Mouse (Mus musculus) CH12F3 (cell line): ENCODE data around the gene Runx2.

Experiments used
- in situ Hi-C: fragments of 300-500 bp; cut with MboI; formaldehyde crosslinking; loops from 2 replicates; pipeline ENCODE4 v1.14.3; 2020; ENCODE audit warnings: low sequenced_read_pairs

Gene Runx2

DNA sequence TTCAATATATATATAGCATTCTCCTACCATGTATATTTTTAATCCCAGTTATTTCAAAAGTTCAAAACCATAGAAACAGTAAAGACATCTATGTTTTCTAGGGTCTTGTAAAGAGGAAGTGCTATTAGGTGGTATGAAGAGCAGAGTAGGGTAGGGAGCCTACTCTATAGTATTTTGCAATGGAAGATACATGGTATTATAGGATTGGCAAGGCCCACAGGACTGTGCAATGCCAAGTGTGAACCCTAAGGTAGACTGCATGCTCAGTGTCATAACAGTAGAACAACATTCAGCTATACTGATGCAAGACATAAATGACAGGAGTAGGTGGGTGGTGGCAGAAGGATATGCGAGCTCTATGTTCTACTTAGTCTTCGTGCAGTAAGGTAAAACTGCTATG is 181.7 kb downstream of the Runx2 start:
- in situ Hi-C loops: no loop called here

DNA sequence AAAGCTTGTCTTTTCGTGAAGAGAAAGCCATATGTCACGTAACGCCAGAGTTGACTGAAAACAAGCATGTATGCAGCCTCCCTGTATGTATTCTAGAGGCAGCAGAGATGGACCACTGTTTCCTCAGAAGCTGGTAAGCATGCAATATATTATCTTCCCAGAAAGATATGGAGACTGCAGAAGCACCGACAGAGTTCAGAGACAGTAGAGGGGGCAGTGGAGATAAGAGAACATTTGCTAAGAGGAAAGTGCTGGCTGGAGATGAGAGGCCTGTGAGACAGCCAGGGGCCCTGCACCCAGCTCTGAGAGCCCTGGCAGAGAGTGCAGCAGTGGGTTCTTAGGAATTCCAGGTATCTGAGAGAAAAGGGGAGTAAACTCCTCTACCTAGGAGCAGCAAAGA is 182.3 kb downstream of the Runx2 start:
- in situ Hi-C loops: no loop called here

DNA sequence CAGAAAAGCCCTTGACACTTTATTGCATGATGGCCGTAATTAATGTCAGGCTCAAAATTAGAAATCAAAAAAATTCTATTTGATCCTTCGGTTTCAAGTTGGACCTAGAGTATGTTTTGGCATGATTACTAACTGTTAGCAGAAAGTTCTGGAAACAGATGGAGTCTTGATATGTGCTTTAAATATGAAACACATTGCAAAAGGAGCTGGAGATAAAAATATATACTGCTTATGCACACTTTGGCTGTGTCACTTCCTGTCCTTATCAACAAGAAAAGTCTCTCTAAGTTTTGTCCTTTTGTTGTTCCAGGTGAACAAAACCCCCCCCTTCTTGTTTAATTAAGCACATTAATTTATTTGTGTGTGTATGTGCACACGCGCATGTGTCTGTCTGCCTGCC is 183.0 kb downstream of the Runx2 start:
- in situ Hi-C loops: no loop called here

DNA sequence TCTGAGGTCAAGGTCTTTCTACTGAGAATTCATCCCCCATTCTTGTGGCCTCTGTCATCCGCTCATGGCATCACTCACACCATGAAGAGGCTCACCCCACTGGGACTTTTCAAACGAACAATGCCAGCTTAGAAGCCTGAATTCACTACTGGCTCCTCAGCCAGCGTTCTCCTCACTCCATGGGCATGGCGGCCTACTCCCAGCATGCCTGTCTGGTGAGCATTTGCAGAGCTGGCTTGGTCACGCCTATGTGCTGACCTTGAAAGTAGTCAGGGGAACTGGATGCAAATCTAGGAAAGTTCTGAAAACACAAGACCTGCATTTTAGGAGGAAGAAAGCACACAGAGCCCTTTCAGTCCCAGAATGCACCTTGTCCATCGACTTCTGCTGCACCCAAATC is 187.3 kb downstream of the Runx2 start:
- in situ Hi-C loops: no loop called here

DNA sequence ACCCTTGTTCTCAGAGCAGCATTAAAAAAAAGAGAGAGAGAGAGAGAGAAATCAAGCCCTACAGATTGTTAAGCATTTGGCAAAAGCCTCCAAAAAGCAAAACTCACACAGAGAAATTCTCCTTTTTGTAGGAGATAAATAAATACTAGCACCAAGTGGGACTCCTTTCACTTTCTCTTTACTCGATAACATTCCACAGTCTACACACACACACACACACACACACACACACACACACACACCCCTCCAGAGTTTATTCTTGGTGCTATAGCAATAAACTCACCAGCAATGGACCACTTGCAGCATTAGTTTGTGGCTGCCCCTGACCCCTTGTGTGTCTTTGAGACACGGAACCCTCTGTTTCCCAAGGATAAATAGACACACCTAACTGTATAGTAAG is 190.9 kb downstream of the Runx2 start:
- in situ Hi-C loops: no loop called here

DNA sequence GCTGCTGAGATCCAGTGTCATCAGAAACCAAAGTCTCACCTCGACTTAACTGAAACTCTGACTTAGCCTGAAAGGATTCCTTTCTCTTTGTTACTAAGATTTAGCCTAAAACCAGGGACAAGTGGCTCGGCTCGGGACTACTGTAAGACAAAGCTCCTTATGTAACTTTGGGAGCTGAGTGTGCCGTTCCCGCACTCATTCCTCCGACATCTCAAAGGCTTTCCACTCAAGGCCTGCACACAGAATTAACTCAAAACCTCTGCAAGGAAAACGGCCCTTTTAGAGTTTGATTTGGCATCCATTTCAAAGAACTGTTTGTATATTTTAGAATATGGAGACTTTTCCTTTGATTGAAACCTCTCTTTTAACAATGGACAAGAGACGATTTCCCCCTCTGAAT is 191.3 kb downstream of the Runx2 start:
- in situ Hi-C loops: no loop called here

DNA sequence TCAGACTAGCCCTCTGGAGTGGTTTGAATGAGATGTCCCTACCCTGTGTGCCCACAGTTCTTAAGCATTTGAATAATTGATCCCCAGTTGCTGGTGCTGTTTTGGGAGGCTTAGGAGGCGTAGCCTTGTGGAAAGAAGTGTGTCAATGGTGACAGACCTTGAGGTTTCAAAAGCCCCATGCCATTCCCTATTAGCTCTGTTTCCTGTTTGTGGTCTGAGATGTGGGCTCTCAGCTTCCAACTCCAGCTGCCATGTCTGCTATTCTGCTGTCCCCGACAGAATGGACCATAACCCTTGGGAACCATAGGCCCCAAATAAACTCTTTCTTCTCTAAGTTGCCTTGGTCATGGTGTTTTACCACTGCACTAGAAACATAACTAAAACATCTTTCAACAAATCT is 194.1 kb downstream of the Runx2 start:
- in situ Hi-C loops: no loop called here

DNA sequence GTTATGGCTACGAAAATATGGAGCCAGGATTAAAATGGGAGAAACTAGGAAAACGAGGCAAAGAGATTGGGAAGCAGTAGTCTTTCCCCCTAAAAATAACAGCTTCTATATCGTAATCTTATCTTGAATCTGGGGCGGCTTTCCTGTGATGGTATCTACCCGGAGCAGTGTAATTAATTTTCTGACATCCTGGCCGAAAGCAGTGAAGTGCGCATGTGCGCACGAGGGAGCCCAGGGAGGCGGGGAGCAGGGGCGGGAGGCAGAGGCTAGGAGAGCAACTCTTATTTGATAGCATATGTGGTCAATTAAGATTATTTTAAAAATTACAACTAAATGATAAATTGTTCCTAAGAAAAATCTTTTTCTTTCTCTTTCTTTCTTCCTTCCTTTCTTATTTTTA is 195.9 kb downstream of the Runx2 start:
- in situ Hi-C loops: no loop called here

DNA sequence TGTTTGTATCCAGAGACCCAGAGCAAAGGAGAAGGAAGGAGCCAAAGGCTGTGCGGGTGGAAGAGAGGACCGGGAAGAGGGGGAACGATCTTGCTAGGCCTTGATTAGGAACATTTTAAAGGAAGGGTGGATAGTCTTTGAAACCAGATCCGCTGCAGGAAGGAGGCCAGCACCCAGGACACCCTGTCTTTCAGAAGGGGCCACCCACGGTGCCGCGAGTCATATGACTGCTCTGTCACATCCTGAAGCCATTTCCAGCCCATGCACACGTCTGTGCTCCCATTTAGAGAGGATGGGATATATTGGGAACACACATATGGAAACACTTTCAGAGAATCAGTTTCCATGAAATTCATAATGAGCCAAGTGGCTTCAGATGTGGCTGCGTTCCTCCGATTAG is 196.4 kb downstream of the Runx2 start:
- in situ Hi-C loops: no loop called here

DNA sequence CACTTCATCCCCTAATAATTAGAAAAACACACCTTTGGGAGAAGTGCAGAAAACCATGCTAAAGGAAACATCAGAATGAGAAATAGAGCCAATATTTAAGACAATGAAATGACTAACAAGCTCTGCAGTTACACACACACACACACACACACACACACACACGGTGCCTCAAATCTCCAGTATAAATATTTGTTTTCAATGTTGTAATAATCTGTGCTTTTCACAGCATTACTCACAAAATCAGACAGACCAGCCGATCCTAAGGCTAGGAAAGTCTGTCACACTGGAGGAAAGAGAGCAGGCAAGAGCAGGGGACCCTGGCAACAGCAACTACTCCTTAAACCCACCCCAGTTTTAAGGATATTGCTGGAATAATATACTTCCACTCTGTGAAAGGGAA is 196.9 kb downstream of the Runx2 start:
- in situ Hi-C loops: no loop called here

DNA sequence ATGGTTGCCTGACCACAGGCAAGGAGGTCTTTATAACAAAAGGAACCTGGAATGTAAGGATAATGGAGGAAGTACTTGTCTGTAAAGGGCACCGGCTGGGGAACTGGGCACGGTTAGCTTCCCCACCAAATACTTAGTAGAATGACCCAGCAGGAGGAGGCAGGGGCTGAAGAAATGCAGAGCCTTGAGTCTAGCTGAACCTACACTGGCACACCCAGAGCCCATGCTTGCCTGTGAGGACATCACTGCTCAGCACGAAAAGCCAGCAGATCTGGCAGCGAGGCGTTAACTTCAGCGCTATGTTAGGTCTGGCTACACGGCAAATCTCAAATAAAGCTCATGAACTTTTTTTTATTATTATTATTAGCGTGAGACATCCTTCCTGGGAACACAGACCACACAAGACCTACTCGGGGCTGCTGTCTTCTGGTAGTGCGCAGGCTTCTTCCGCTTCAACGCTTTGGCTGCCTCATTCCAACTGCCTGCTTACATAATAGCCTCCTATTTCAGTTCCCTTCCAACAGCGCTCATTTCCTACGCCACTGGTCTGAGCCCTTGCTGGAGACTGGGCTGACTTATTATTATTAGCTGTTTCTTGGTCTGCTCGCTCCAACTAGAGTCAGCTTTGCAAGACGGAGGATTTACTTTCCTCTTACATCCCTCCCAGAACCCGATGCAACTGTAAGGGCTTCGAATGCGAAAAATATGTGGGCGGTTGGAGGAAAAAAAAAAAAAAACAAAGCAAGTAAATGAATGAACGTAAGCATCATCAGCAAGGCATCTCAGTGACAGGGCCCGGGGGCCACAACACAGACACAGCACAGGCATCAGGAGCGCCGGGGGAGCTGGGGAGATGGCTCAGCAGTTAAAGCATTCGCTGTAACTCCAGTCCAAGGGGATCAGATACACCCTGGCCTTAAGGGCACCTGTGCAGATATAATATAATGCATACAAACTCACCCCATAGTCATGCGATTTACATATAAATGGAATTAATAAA is 200.6 kb downstream of the Runx2 start:
- in situ Hi-C loops: no loop called here

DNA sequence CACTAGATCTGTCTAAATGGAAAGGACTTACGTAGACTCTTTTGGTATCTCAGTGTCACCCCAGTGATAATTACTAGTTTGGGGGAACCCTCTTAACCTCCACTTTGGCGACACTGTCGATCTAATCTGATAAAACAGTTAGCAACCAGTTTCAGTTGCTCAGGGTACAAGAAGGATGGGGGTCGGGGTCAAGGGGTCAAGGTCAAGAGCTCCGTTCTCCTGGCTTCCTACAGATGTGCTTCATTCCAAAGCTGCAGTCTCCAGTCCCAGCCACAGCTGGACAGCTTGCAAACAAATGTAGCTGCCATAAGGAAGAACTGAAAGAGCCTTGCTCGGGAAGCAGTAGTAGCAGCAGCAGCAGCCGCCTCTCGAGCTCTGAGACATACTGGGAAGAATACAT is 202.0 kb downstream of the Runx2 start:
- in situ Hi-C loops: no loop called here

DNA sequence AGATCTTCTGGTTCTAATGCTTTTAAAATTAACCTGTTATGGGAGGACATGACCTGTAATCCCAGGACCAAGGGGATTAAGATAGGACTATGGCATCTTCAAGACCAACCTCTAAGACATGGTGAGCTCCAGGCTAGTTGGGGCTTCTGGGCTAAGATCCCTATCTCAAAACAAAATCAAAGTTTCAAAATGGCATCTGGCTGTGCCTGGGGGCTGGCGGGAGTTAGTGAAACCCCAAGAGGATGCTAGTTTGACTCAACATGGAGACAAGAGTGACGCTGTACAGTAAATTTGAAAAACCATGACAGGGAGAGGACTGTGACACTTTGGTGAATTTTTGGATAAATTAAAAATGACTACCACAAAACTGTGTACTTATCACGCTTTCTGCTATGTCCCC is 202.6 kb downstream of the Runx2 start:
- in situ Hi-C loops: no loop called here

DNA sequence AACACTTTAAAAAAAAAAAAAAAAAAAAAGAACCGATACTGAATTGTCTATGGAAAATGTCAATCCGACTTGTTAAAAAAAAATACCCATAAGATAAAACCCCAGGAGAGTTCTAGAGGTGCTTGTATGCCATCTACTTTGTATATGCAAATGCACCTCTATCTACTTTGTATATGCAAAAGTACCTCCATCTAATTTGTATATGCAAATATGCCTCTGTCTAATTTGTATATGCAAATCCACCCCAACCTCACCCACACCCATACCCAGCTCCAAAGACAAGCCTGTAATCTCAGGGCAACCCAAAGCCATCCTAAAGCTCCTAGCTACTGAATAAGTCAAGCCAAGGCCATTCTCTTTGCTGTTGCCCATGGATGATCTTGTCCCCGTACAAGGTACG is 203.1 kb downstream of the Runx2 start:
- in situ Hi-C loops: no loop called here

DNA sequence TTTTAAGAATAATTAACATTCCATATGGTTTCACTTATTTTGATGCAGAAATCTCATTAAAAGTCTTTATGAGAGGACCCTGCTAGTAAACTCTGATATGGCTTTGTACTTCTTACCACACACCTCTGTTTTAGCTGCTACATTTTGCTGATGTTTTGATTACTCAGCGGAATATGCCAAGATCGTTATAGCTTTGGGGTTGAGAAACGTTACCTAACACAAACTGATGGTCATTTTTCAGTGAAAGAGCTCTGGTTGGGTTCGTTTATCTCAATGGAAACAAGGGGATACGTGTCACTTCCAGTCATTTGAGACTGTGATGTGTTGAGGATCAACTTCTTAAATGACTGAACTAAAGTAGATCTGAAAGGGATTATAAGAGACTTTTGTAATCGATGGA is 203.8 kb downstream of the Runx2 start:
- in situ Hi-C loops: no loop called here

DNA sequence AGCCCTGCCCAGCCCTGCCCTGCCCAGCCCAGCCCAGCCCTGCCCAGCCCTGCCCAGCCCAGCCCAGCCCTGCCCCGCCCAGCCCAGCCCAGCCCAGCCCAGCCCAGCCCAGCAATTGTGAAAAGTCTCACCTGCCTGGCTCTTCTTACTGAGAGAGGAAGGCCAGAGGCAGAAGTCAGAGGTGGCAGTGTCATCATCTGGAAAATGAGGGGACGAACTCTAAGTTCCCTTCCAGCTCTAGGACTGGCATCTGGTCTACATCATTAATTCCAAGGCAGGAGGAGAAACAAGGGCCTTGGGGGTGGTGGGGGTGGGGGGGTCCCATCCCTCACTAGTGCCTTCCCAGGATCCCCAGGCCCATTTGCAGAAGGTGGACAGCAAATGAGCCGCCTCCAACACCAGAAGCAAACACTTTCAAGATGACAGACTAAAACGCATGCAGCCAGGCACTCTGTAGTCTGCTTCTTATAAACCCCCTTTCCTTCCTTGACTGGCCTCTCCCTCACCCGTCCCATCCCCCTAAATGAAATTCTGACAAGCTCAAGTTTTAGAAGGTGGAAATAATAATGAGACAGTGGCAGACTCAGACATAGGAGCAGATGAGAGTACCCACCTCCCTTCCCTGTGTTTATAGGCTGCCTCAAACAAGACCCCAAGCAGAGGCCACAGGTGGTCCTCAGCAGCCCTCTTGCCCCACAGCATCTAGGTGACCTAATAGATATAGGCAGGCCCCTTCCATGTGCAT is 204.5 kb downstream of the Runx2 start:
- in situ Hi-C loops: no loop called here

DNA sequence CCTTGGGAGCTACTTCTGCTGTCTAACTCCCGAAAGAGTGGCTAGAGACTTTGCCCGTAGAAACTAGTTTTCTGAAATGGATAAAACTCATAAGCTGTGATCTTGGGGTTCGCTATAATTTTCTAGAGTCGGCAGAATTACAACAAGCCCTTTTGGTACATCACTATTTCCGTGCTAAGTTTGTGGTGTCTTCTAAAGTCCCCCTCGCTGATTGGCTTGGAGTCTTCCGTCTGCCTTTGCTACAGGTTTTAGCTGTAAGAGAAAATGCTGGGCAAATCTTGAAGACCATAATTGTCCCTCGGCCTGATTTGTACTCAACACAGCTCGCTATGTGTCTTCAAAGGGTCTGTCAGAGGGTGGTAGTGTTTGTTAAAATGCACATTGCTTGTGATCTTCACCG is 205.2 kb downstream of the Runx2 start:
- in situ Hi-C loops: no loop called here

DNA sequence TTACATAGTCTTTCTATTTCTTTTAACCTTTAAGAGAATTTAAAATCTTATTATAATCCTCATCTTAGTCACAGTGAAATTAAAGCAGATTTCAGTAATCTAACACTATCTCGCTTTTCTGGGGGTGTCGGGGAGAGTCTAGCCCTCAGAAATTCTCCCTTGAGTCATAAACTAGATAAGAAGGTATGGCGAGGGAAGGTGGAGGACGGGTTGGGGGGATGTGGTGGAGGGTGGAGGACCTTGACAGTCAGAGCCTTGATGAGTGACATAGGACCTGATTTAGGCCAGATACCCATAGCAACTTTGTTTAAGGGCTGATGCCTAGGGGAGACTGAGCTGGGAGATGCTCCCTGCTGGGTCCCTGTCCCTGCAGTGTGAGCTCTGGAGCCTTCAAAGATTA is 205.7 kb downstream of the Runx2 start:
- in situ Hi-C loops: no loop called here

DNA sequence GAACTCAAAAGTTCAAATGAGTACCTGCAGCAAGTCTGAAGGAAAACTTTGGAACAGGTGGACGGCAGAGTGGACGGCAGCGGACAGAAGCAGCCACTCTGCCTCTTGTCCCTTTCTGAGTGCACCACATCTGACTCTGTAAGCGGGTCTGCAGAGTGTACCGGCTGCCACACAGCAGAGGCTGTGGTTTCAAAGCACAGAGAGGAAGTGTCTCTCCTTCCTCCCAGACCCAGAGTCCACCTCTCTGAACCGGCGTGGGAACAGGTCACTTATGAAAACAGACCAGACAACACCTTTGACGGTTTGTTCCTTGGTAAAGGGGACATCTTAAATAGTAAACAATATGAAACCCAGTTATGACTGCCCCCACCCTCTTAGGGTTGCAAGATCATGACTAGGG is 207.2 kb downstream of the Runx2 start:
- in situ Hi-C loops: no loop called here

DNA sequence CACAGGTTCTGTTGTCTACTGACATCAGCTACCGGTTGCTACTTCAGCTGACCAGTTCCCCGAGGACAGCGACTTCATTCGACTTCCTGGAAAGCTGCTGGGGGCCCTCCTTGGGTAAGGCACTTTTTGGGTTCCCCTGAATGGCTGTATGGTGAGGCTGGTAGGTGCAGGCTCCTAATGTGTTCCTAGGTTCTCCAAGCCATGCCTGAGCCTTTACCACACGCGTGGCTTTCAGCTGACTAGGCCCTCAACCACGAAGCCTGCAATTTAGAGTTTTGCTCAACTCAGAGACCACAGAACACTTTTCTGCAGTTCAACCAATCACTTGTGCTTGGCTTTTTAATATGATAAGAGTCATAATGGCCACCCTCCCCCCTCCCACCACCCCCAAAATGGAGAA is 208.4 kb downstream of the Runx2 start:
- in situ Hi-C loops: no loop called here

DNA sequence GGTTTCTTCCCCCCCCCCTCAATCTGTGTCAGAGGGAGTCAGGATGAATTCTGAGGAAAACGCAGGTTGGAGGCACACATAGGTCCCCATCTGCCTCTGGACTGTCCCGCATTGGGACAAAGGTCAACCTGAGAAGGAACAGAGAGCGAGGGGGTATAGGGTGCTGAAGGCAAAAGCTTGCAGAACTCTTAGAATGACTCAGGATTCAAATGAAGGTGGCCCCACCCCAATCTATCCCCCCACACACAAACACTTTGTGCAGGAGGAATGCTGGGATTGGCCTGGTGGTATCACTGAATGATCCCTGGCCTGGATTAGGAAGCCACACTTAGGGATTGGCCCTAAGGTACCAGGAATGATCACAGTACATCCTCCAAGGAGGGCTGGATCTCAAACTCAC is 208.8 kb downstream of the Runx2 start:
- in situ Hi-C loops: no loop called here

DNA sequence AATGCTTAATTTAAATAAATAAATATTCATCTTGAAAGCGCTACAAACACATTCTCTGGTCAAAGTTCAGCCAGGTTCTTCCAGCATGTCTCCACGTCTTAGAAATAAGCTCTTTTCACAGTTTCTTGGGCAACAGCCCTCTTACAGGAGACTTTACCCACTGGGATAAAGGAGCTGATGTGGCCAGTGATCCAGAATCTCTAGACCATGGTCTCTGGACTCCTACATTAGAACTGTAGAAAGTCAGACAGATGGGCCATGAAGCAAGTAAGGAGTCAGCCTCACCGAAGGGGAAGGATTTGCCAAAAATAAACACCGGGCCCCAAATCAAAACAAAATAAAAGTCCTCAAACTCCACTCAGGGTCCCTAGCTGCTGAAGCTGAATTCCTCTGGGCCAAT is 211.4 kb downstream of the Runx2 start:
- in situ Hi-C loops: no loop called here
